Mouse (Mus musculus) cerebellum, adult 11-12 months (tissue): Measurements from ENCODE around the gene Gusb.

Source experiments
- DNase-seq: peaks from one replicate; pipeline ENCODE4 v3.0.0; 2022

Gene Gusb

GRCm38 (mm10) chr5:130023767-130024539, 21.1 kb upstream of the Gusb start:
- DNase-seq = peak; percentile 77

GRCm38 (mm10) chr5:130023067-130023766, 20.4 kb upstream of the Gusb start:
- no peak for DNase-seq

- no peak for DNase-seq
These were observed 19.5 kb upstream of the Gusb start for GRCm38 (mm10) chr5:130022366-130022765.

GRCm38 (mm10) chr5:130021361-130021966, 18.6 kb upstream of the Gusb start:
- no peak for DNase-seq

DNA sequence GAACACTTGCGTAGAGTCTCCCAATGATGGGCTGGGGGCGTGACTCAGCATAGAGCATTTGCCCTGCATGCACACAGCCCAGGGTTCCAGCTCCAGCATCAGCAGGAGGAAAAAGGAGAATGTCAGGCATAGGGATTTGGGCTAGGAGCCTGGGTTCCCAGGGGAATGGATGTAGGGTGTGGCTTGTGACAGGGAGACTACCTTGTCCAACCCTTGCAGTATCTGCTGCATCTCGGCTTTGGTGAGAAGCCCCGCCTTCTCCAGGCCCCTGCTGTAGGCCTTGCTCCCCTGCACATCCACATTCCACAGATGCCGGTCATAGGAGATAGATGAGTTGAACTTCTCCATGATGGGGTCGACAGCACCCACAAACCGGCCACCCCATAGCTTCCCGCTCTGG, 16.6 kb upstream of the Gusb start:
- DNase-seq = no peak

- no peak for DNase-seq
These were observed 12.3 kb upstream of the Gusb start for GRCm38 (mm10) chr5:130015104-130015503.

DNA sequence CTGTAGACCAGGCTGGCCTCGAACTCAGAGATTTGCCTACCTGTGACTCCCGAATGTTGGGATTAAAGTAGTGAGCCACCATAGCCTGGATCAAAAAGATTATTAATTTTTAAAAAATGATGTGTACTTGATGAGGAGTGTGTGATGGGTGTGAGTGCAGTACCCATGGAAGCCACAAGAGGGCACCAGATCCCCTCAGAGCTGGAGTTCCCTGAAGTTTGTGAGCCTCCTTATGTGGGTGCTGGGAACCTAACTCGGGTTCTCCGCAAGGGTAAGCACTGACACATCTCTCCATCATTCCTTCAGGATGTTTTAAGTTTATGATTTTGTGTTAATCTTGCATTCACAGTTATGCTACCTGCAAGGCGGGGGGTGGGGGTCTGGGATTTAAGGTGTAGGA, 8.1 kb upstream of the Gusb start:
- no peak for DNase-seq

DNA sequence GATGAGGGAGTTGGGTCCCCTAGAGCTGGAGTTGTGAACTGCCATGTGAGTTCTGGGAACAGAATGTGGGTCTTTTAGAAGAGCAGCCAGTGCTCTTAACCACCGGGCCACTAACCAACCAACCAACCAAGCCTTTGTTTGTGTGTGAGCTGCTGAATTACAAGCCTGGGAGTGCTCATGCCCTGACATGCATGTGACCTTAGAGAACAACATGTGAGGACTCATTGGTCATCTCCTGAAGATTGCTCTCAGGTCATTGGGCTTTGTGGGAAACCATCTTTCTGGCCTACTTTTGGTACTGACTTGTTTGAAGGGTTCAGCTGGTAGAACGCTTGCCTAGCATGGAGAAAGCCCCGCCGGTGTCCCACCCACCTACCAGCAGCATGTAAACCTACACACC, 6.9 kb upstream of the Gusb start:
- DNase-seq = no peak

- no peak for DNase-seq
These were observed 5.3 kb upstream of the Gusb start for GRCm38 (mm10) chr5:130008034-130008590.

DNA sequence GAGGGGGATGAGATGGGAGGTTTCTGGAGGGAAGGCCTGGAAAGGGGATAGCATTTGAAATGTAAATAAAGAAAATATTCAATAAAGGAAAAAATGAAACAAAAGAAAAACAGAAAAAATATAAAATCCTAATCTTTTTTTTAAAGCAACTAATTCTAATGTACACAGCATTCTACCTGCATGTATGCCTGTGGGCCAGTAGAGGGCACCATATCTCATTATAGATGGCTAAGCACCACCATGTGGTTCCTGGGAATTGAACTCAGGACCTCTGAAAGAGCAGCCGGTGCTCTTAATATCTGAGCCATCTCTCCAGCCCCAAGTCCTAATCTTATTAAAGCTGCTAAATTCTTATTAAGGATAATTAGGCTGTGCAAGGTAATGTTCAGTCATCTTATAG, 4.5 kb upstream of the Gusb start:
- DNase-seq = no peak

DNA sequence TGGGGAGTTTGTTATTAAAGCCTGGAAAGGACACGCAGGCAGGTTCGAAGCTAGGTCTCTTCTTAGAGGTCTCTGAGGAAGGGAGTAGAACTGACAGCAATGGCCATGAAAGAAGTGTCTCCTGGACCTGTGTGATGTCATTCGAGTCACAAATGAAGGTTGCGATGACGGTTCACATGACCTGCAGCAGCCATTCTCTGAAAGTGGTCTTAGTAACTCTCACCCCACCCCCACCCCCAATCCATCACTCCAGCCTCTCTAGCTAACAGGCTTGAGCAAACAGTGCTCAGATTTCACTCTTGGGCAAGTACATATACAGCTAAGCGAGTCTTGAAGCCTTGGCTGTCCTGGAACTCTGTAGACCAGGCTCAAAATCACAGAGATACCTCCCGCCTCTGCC, 380 bp upstream of the Gusb start:
- no peak for DNase-seq

DNA sequence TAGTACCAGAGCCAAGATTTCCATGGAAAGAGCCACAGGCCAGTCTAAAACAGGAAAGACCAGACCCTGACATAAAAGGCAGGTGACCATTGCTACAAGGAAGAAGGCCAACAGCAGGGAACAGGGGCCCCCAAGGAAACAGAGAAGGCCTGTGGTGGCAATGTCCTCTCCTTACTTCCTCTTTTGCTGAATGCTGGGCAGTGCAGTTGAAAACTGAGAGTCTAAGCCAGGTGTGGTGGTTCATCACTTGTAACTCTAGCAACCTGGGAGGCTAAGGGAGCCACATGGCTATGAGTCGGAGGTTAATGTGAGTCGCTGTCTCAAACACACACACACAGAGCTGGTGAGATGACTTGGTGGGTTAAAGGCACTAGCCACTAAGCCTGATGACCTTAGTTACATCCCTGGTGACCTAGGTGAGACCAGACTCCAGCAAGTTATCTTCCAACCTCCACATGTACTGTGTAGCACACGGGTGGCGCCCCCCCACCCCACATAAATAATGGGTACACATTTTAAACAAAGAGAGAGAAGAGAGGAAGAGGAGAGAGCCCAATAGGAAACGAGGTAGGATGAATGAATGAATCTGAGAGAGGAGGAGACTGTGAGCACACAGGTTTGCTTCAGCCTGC, 1.4 kb downstream of the Gusb start:
- DNase-seq = no peak

- DNase-seq = no peak
These were observed 2.1 kb downstream of the Gusb start for GRCm38 (mm10) chr5:130000735-130001134.

DNA sequence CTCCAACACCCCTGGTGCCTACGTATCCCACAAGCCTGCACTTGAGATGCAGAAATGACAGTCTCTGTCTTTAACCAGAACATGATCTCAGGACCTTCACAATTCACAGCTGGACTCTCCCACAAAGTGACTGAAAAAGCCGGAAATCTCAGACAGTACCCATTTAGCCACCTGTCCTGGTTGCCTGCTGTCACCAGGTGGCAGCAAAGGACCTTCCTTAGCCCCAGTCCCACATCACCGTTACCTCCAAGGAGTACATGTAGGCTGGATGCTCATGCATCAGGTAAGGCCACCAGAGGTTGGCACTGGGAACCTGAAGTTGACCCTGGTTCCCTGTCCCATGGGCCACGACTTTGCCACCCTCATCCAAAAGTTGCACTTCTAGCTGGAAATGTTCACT, 3.8 kb downstream of the Gusb start:
- peak; percentile 52 for DNase-seq

- no peak for DNase-seq
These were observed 5.1 kb downstream of the Gusb start for GRCm38 (mm10) chr5:129997700-129998099.

- no peak for DNase-seq
These were observed 7.9 kb downstream of the Gusb start for GRCm38 (mm10) chr5:129994989-129995388.

GRCm38 (mm10) chr5:129993374-129993773, 9.5 kb downstream of the Gusb start:
- no peak for DNase-seq

- DNase-seq = no peak
These were observed 11.0 kb downstream of the Gusb start for GRCm38 (mm10) chr5:129991898-129992297.

DNA sequence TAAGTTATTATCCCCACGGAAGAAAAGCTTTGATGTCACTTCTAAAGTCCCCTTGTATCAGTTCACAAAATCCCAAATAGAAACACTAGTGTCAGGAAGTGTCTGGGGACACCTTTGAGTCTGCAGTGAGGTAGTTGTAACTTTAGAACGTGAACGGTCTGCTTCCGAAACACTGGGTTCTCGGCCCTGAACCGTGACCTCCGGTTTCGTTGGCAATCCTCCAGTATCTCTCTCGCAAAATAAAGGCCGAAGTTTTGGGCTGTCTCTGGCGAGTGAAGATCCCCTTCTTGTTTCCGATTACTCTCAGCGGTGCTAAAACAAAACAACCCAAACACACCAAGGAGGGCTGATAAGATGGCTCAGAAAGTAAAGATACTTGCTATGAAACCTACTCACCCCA, 13.5 kb downstream of the Gusb start:
- DNase-seq = no peak

DNA sequence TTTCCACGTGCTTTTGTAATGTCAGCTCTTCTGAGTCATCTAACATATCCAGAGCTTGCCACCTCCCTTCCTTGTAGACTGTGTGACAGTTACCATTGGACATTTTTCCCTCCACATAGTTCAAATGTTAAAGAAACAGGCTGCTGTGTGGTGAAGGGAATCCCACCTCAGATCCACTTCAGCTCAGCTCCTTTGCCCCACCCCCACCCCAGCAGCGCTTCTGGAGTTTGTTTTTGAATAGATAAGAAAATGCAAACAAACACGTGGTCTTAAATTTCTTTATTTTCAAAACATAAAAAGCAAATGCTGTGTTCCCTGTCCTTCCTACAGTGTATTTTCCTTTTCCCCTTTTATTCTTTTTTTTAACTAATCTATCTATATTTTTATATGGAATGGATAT, 22.6 kb downstream of the Gusb start:
- DNase-seq = no peak

GRCm38 (mm10) chr5:129978608-129979007, 24.2 kb downstream of the Gusb start:
- DNase-seq = no peak

DNA sequence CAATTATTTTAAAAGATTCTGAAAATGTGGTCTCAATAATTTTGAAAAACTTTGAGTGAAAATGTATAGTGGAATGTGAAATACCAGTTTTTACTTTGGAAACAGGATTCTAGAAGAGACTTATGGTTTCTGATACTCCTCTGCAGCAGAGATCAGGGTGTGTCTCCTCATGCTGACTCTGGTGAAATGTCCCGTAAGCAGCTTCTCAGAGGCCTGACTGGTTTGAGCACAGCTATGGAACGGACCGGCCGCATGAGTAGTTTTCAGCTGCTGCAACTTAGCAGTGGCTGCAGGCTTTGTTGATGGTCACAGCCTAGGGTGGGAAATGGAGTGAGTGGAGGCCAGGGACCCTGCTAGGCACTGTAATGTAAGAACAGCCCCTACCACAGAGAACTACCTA, 25.1 kb downstream of the Gusb start:
- no peak for DNase-seq

- DNase-seq = no peak
These were observed 28.0 kb downstream of the Gusb start for GRCm38 (mm10) chr5:129974866-129975311.
